Mouse (Mus musculus) T-cell, adult 2 months (primary cell): ENCODE data around the gene Vps53.

Experiments
- DNase-seq: peaks from one replicate; pipeline ENCODE4 v3.0.0; 2022; ENCODE audit warnings: low spot score

Vps53 gene

GRCm38 (mm10) chr11:76167079-76167765 is 12.2 kb downstream of the Vps53 start:
- DNase-seq = peak; percentile 65

GRCm38 (mm10) chr11:76166657-76167056 is 12.8 kb downstream of the Vps53 start:
- no peak for DNase-seq

- DNase-seq = no peak
These were observed 19.2 kb downstream of the Vps53 start for GRCm38 (mm10) chr11:76160251-76160650.

- DNase-seq = no peak
These were observed 21.1 kb downstream of the Vps53 start for GRCm38 (mm10) chr11:76158375-76158774.

GRCm38 (mm10) chr11:76154861-76155260 is 24.6 kb downstream of the Vps53 start:
- no peak for DNase-seq

GRCm38 (mm10) chr11:76154200-76154599 is 25.2 kb downstream of the Vps53 start:
- no peak for DNase-seq

DNA sequence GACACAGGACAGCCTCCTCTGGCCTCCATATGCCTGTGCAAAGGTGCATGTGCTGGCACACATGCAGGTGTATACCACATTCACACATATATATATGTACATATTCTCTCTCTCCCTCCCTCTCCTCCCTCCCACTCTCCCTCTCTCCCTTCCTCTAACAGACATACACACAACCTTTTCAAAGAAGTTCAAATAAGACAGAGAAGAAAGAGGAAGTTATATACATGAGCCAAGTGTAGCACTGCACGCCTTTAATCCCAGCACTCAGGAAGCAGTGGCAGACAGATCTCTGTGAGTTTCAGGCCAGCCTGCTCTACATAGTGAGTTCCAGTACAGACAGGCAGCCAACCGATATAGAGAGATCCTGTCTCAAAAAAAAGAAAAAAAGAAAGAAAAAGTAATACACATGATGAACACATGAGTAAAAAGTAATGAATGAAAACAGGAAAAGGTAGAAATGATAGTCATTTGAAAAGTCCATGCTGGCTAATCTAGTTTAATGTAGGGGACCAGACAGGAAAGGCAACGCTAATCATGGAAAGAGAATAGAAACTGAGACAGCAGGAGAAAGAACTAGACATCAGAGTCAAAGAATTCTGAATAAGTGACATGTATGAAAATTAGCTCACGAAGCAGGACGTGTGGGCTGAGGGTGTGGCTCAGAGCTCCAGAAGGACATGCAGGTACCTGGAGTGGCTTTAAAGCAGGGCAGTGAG is 26.1 kb downstream of the Vps53 start:
- DNase-seq = no peak

GRCm38 (mm10) chr11:76150980-76151379 is 28.5 kb downstream of the Vps53 start:
- no peak for DNase-seq

DNA sequence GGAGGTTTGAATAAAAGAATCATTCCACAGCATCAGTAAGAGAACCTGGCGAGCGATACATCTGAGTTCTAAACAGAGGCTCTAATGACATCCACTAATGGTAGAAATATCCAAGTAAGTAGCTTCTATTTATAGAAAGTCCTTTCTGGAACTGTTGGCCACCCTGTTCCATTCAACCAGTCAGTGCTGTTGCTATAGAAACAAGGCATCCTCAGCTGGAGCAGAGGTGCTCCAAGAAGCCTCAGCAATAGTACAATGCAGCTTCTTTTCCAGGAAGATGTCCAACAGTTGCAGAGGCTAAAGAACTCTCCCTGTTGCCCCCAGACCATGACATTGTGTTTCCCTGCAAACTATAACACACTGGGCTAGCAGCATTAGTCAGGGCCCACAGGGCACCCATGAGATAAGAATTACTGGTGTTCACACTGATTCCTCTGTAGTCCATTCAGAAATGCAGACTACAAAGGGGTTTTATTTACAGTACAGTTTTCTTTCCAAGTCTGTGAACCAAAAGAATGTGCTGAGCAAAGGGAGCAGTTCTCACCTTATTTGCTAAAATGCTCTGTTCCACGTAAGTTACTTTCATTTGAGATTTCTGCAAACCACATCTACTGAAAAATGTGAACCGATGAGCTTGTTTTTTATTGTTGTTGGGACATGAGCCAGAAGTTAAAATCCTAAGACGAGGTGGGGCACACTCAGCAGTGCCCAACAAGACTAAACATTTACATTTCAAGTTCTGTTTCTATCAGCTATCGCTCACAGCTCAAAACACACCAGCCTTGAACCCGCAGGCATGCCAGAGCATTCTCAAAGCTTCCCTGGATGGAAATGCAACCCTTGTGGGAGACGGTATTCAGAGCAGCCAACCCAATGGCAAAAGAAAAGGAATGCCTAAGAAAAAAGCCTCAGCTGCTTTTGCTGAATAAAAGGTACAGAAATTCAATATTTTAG is 31.1 kb downstream of the Vps53 start:
- no peak for DNase-seq

GRCm38 (mm10) chr11:76146187-76147010 is 33.0 kb downstream of the Vps53 start:
- DNase-seq = no peak

DNA sequence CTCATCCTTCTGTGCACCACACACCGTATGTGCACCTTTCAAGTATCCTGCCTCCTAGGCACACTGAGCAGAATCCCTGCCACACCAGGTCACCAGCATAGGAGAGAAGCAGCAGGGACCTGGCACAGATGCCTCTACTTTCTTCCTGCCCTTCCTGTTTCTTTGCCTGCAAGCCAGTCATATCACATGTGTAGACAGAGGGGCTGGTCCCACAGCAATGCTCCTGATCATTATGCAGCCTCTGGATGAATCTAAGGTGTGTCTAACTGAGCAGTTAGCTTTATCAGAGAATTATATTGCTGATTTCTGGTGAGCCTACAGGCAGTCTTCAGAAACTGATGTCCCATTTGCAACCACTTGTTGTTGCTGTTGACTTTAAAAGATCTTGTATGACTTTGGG is 34.3 kb downstream of the Vps53 start:
- DNase-seq = no peak

- DNase-seq = no peak
These were observed 35.1 kb downstream of the Vps53 start for GRCm38 (mm10) chr11:76144386-76144785.

- no peak for DNase-seq
These were observed 41.5 kb downstream of the Vps53 start for GRCm38 (mm10) chr11:76137996-76138395.

DNA sequence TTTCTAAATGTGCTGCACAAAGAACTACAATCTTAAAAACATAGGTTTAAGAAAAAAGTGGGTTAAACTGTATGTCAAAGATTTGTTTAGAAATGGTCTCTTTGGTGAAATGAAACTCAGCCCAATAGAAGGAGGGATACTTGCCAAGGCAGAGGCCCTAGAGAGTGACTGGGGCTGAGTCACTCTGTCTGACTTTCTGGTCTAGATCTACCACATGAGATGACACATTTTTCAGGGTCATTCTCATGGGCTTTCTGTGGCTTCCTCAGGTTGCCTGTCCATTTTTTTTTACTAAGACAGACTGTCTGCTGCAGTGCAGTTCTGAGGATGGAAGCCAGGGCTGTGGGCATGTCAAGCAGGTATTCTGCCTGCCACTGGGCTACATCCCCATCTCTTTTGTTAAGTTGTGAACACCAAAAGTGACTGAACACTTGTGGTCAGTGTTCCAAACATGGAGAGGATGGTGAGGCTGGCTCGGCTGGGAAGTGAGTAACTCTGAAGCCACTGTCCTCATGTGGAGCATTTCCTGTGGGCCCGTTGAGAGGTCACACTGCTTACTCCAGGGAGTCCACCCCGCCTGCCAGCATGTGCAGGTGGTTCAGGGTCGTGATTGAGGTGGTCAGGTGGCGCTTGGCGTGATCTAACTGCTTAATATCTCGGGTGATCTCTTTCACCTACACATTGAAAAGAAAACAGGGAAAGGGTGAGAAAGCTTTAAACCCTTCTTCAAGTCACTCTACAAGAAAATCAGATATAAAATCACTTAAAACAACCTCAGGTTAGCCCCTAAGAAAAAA is 43.6 kb downstream of the Vps53 start:
- no peak for DNase-seq

DNA sequence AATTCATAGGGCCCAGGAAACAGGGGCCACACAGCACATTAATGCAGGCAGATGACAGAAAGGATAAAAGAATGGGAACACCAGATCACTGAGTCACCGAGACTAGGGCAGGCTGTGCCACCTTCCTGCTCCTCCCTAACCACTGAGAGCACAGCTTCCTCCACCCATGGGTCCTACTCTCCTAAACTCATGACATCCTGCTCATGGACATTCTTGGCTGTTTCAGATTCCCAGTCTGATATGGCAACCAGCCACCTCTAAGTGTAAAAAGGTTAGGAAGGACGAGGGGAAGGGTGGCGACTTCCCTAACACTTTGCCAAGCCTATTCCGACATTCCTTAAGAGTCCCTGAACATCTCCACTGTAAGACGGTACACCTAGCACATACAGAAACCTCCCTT is 48.6 kb downstream of the Vps53 start:
- peak; percentile 3 for DNase-seq

- no peak for DNase-seq
These were observed 54.1 kb downstream of the Vps53 start for GRCm38 (mm10) chr11:76125386-76125785.

DNA sequence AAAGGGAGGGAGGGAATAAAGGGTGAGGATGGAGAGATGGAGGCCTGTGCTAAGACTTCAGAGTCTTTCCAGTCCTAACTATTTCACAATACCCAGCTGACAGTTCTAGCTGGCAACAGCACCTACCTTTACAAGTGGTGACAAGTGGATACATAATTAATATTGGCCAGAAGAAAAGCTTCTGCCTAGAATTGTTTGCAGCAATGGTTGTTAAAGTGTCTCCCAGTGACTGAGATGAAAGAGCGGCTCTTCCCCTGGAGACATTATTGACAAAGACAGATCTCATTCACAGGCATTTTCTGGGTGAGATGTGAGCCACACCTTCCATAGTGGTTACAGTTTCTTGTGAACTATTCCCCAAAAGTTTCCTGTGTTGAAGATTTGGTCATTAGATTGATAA is 55.9 kb downstream of the Vps53 start:
- DNase-seq = no peak

DNA sequence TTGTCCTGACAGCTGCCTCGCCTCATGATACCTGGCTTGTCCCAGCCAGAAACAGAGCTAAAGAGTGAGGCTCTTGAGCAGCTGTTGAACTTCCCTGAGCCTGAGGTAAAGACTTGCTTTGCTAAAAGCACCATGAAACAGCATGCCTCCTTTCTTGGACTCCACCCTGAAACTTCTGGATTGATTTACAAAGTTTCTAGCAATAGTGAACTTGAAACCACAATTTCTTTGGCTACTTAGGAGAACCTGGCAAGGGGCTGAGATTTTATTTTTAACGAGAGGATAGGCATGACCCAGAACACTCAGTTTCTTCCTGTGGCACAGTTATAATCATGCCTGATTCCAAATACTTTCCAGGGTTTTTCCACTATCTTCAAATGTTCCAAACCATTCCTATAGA is 56.9 kb downstream of the Vps53 start:
- DNase-seq = no peak

DNA sequence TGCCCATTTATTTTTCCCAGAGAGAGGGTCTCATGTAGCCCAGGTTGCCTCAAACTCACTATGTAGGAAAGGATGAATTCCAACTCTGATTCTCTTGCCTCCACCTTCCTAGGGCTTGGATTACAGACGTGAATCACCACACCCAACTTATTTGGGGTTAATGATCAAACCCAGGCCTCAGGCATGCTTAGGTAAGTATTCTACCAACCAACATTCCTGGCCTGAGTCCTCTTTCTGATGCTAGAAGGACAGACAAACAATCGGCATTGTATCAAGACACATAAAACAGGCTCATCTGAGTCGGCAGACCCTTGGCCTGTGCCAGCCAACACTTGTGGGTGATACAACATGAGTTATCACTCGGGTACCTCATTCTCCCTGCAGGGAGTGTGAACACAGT is 58.4 kb downstream of the Vps53 start:
- no peak for DNase-seq

DNA sequence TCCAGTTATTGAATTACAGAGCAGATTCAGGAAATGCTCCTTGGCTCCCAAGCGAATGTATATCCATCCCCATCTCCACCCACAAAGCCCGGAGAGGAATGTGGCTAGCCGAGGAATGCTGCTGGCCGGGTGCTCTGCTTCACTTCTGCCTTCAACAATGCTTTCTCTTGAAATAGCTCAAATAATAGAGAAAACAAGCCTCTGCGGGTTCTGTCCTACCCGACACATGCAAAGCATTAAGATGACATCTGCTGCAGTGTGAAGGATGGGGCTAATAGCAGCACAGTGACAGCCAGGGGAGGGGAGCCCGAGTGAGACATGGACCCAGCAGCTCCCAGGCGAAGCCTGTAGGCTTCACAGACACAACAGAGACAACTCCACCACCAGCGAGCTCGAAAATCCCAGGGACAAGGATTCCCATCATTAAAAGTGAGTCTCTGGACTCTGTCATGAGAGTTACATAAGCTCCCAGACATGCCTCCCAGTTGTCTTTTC is 59.0 kb downstream of the Vps53 start:
- no peak for DNase-seq

DNA sequence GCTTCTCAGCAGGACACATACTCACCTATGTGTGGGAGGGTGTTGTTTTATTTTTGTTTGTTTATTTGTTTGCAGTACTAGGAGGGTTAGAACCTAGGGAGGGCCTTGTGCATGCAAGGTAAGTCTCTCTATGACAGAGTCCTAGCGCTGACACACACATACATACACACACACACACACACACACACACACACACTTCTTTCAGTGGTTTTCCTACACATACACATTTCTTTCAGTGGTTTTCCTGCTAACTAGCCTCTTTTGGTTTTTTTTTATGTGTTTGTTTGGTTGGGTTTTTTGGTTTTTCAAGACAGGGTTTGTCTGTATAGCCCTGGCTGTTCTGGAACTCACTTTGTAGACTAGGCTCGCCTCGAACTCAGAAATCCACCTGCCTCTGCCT is 69.0 kb downstream of the Vps53 start:
- DNase-seq = peak; percentile 3
